In the genomic region with DNA sequence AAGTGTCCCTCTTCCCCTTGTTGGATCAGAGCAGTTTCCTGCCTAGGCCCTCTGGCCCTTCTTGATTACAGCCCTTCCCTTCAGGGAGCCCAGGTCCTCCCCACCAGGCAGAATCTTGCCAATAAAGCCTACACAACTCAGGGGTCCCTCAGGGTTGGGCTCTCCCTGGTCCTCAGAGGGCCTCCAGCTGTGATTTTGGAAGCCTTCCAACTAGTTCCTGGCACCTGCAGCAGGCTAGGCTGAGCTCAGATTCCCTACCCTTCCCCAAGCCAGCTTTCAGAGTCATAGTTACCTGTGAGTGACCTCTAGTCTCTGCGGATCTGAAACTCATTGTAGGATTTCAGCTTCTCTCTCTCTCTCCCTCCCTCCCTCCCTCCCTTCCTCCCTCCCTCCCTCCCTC, we compare ENCODE assay signal across 13 mouse cellular contexts. TPM values are rescaled to one million over a fixed set of nuclear protein-coding genes. Genes with fewer than 3 reads are reported as not detected.
DNase-seq lines count a peak whose midpoint lies in the region; ATAC-seq and TF ChIP-seq lines count a peak whose summit lies in the region.
"Had no signal": no experiment of that assay in that cellular context is flagged by ENCODE, and none has a peak within 500 bp of the region (broad histone marks: within the 10 kb centered on the region; RNA-seq: fewer than 3 reads in every experiment).

No protein-coding gene starts in this region.

- no peaks in the 10 kb centered on the region for H3K9me3 ChIP-seq in kidney, postnatal 0 days (replicated peaks; ENCODE audit: low read length)
- H3K9me3 ChIP-seq in limb, embryonic 10.5 days (replicated peaks), result no peaks in the 10 kb centered on the region
- H3K9me3 ChIP-seq in midbrain, embryonic 16.5 days (replicated peaks; ENCODE audit: control insufficient read depth, low read length, poor library complexity, severe bottlenecking), result no peaks in the 10 kb centered on the region
- H3K9me3 ChIP-seq: forebrain, embryonic 12.5 days; limb, embryonic 13.5 days; midbrain, embryonic 12.5 days had no signal

- H3K9ac ChIP-seq in kidney, postnatal 0 days (ENCODE audit: low read depth, low read length), result no peak overlapping the region
- no peak overlapping the region for H3K9ac ChIP-seq in midbrain, embryonic 16.5 days (ENCODE audit: low read depth, low read length)
- H3K9ac ChIP-seq: forebrain, embryonic 12.5 days; limb, embryonic 13.5 days; midbrain, embryonic 12.5 days had no signal

- no peak for ATAC-seq in kidney, postnatal 0 days (replicated peaks; ENCODE audit: low FRiP score, low read depth)
- ATAC-seq in midbrain, embryonic 16.5 days, result no peak
- ATAC-seq: intestine, embryonic 16.5 days had no signal

- H3K4me1 ChIP-seq in kidney, postnatal 0 days (replicated peaks; ENCODE audit: insufficient read depth, low read length), result peaks cover 32% of the 10 kb centered on the region
- peaks cover 54% of the 10 kb centered on the region for H3K4me1 ChIP-seq in limb, embryonic 10.5 days
- peaks cover 6% of the 10 kb centered on the region; the same call in 1 of the 2 replicates for H3K4me1 ChIP-seq in midbrain, embryonic 16.5 days (ENCODE audit: control insufficient read depth, insufficient read depth, low read length)

- no peaks in the 10 kb centered on the region for H3K36me3 ChIP-seq in kidney, postnatal 0 days (ENCODE audit: insufficient read depth, low read length)
- no peaks in the 10 kb centered on the region for H3K36me3 ChIP-seq in limb, embryonic 10.5 days
- no peaks in the 10 kb centered on the region for H3K36me3 ChIP-seq in midbrain, embryonic 16.5 days (ENCODE audit: control insufficient read depth, insufficient read depth, low read length)
- H3K36me3 ChIP-seq: forebrain, embryonic 12.5 days; limb, embryonic 13.5 days; midbrain, embryonic 12.5 days had no signal

- no peak for TF ChIP-seq CTCF in kidney, postnatal 0 days (IDR thresholded peaks at IDR 0.05; ENCODE audit: low read depth)

- DNase-seq in kidney, postnatal 0 days (ENCODE audit: low spot score), result peak; percentile 34
- DNase-seq in kidney, adult 18-20 months, result no peak
- DNase-seq in MN1 (ENCODE audit: low spot score), result peak; percentile 26
- peak; percentile 53 for DNase-seq in adipocyte (ENCODE audit: low spot score)
- no peak for DNase-seq in limb, embryonic 10.5 days (ENCODE audit: low spot score)
- DNase-seq in embryo, embryonic 10 days (ENCODE audit: low spot score), result no peak
- DNase-seq: cerebellum, adult 8-10 months; gastrocnemius, postnatal 25 days had no signal

- no peak overlapping the region for H3K27ac ChIP-seq in kidney, postnatal 0 days
- peak overlapping the region; percentile 9; the same call in 1 of the 2 replicates for H3K27ac ChIP-seq in limb, embryonic 10.5 days
- no peak overlapping the region for H3K27ac ChIP-seq in midbrain, embryonic 16.5 days (ENCODE audit: low read length)
- H3K27ac ChIP-seq: forebrain, embryonic 12.5 days; limb, embryonic 13.5 days; midbrain, embryonic 12.5 days had no signal

- H3K4me2 ChIP-seq in kidney, postnatal 0 days (ENCODE audit: low read length), result no peak overlapping the region
- H3K4me2 ChIP-seq in midbrain, embryonic 16.5 days (ENCODE audit: low read length), result no peak overlapping the region
- H3K4me2 ChIP-seq: forebrain, embryonic 12.5 days; limb, embryonic 13.5 days; midbrain, embryonic 12.5 days had no signal

- H3K27me3 ChIP-seq in kidney, postnatal 0 days (ENCODE audit: insufficient read depth, low read length), result no peaks in the 10 kb centered on the region
- no peaks in the 10 kb centered on the region for H3K27me3 ChIP-seq in limb, embryonic 10.5 days (ENCODE audit: low read depth, poor library complexity, severe bottlenecking)
- H3K27me3 ChIP-seq in midbrain, embryonic 16.5 days (ENCODE audit: control insufficient read depth, insufficient read depth, low read depth, low read length), result no peaks in the 10 kb centered on the region
- H3K27me3 ChIP-seq: forebrain, embryonic 12.5 days; limb, embryonic 13.5 days; midbrain, embryonic 12.5 days had no signal

- no peak overlapping the region for H3K4me3 ChIP-seq in kidney, postnatal 0 days (replicated peaks; ENCODE audit: low read depth, low read length)
- no peak overlapping the region for H3K4me3 ChIP-seq in limb, embryonic 10.5 days
- H3K4me3 ChIP-seq in midbrain, embryonic 16.5 days (ENCODE audit: low read depth, low read length), result no peak overlapping the region
- H3K4me3 ChIP-seq: forebrain, embryonic 12.5 days; limb, embryonic 13.5 days; midbrain, embryonic 12.5 days had no signal

- WGBS in kidney, postnatal 0 days, result 58% methylated on average over 1 of the region's 1 CpGs
- WGBS in limb, embryonic 10.5 days, result 50% methylated on average over 1 of the region's 1 CpGs
- WGBS in midbrain, embryonic 16.5 days, result 71% methylated on average over 1 of the region's 1 CpGs

RNA-seq across cellular contexts. Expression of gene Dab2ip, which starts 47.1 kb away (rescaled TPM):
- 36.5 and 41.4 TPM in 2 replicates for polyA plus RNA-seq in kidney, postnatal 0 days (2015; fragmentation: Nextera tagmentation; extraction: Ambion mirVana)
- 44.0 and 49.7 TPM in 2 replicates for polyA plus RNA-seq in limb, embryonic 10.5 days (2016; fragmentation: Nextera tagmentation; extraction: Ambion mirVana)
- polyA plus RNA-seq in midbrain, embryonic 16.5 days (2015; fragmentation: Nextera tagmentation; extraction: Ambion mirVana), result 33.2 and 46.1 TPM in 2 replicates

RNA-seq across cellular contexts. Expression of gene Ggta1, which starts 47.9 kb away (rescaled TPM):
- polyA plus RNA-seq in kidney, postnatal 0 days (2015; fragmentation: Nextera tagmentation; extraction: Ambion mirVana), result 16.2 and 16.5 TPM in 2 replicates
- 6.5 and 6.6 TPM in 2 replicates for polyA plus RNA-seq in limb, embryonic 10.5 days (2016; fragmentation: Nextera tagmentation; extraction: Ambion mirVana)
- 6.1 and 6.4 TPM in 2 replicates for polyA plus RNA-seq in midbrain, embryonic 16.5 days (2015; fragmentation: Nextera tagmentation; extraction: Ambion mirVana)

Comparison
In these comparisons a context has a peak if more than half of its experiments do, and no peak if none do; other contexts are left out.
1. DNase-seq: peak in kidney, postnatal 0 days (single experiment), MN1 (single experiment) and adipocyte (single experiment); none in kidney, adult 18-20 months (single experiment), limb, embryonic 10.5 days (single experiment) and embryo, embryonic 10 days (single experiment).